Mouse (Mus musculus) adrenal gland, adult (tissue): ENCODE data around the gene Ppargc1a.

Experiments used
- DNase-seq, 2 experiments: peaks; one replicate each; pipeline ENCODE4 v3.0.0; 2022 to 2023; ENCODE audit warnings: low spot score in 1 of 2; ENCODE audit not compliant: inconsistent age in 2 of 2

Ppargc1a gene

GRCm38 (mm10) chr5:51426406-51426805, 141.1 kb downstream of the Ppargc1a start:
- DNase-seq: no peak

DNA sequence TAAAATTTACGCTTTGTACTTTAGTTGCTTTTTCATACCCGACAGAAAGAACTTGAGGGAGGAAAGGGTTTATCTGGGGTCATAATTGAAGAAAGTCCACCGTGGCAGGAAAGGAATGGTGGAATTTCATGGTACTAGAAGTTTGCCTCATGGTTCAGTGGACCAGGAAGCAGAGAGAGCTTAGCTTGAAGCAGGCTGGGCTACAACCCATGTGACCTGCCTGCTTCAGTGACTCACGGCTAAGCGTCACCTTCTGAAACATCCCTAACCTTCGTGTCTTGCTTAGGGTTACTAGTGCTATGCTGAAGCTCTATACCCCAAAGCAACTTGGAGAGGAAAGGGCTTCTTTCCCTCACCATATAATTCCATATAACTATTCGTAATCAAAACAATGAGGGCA, 151.1 kb downstream of the Ppargc1a start:
- no peak for DNase-seq

DNA sequence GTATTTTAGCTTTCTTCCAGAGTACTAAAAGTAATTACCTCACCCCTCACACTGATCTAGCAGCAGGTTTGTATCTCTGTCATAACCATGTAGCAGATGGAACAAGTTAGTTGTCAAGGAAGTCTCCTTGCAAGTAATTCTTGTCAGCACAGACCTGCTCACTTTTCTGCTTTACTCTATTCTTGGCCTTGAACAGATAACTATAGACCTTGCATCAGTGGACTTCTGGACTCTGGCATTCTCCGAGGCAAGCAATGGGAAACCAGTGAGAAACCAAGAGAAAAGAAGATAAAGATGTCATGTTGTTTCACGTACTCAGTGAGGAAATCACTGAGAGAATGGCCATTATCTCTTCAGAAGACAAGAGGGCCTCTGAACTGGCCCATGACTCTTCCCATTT, 152.1 kb downstream of the Ppargc1a start:
- DNase-seq: no peak

GRCm38 (mm10) chr5:51412303-51413117, 155.0 kb downstream of the Ppargc1a start:
- DNase-seq: peak in 1 of 2 experiments; percentile 20

GRCm38 (mm10) chr5:51410006-51410405, 157.5 kb downstream of the Ppargc1a start:
- no peak for DNase-seq

DNA sequence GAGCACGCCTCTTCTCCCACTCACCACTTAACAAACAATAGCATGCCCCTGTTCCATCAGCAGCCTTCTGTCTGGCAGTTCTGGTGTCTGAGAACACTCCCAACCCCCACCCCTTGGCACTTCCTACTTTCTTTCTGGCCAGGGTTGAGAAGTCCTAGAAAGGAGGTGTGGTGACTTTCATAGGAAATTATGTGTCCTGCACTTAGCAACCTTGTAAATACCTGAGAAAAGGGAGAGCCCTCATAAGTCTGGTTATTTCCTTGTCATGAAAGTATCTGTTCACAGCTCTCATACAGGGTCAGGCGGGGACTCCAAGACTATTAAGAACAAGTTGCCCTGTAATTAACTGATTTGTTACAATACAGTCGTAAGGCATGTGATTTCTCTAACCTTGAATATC, 161.1 kb downstream of the Ppargc1a start:
- DNase-seq: no peak
